Mouse (Mus musculus) cerebellum, postnatal 4 days (tissue): ENCODE data around the gene Zfp870.

Source experiments
- DNase-seq, 2 experiments: peaks; one replicate each; pipeline ENCODE4 v3.0.0; 2022; ENCODE audit warnings: low spot score in 2 of 2, mixed read lengths in 1 of 2

The Zfp870 gene

DNA sequence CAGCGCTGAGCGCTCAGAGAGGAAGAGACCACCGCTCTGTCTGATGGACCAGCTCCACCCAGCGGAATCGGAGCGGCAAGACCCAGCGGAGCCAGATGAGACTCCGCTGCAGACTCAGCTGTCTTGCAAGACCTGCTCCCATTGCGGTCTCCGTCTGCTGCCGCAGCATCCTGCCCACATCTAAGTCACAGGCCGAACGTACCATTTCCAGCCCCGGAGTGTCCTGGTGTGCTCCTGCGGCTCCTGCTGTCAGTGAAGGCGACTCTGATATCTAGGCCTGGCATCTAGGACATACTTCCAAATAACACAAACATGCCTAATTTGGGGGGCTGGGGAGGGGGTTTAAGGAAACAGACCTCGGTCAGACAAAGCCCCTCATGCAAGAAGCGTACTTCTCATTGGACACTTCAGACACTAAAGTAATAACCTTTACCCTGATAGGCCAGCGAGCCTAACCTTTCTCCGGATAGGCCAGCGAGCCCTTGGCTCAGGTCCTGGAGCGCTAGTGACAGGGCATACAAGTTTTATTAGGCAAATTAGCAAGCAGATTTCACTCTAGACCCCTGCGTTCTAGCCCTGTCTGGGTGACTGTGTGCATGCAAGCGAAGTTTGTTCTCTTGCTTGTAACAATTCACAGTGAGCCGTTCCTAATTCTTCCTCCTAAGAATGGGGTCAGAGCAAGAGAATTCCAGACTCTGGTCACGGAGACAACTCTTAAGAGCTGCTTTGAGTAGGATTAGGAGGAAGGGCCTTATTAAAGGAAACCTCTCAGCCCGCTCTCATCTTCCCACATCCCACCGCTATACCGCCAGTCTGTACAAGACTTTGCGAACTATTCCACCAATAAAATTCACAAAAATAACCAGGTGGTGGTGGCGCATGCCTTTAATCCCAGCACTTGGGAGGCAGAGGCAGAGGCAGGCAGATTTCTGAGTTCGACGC is at the start of gene Zfp870:
Zfp870 (minus strand) TSS at position 404 of the 942 bp plus-strand sequence.
- peak; percentile 51 to 87 for DNase-seq

DNA sequence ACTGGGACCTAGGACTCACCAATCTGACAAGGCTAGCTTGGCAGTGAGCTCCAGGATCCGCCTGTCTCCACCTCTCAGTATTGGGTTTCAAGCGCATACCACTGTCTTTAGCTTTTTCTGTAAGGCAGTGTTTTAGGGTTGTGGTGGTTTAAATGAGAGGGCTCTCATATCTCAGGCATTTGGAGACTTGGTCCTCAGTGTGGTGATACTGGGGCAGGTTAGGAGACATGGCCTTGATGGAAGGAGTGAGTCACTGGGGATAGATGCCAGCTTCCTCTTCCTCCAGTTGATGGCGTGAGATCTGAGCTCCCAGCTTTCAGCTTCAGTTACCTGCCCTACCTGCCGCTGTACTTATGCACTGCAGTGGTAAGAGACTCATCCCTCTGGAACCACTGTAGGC is 48.4 kb upstream of the Zfp870 start:
- DNase-seq, result no peak

DNA sequence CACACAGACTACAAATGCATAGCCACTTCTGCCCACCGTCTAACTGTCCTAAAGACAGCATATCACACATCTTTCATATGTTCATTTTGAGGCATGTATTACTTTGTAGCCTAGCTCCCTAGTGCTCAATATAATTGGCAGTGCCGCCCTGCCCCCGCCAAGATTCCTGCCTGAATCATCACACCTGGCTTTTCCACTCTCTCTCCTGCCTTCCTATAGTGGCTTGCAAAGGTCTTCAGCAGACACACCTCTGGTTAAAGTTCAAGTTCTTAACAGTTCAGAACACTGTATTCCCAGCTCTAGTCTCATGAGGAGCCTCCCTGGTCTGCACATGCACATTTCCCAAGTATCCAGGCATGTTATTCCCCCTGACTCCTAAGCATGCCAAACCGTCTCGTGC is 36.4 kb upstream of the Zfp870 start:
- DNase-seq, result no peak

DNA sequence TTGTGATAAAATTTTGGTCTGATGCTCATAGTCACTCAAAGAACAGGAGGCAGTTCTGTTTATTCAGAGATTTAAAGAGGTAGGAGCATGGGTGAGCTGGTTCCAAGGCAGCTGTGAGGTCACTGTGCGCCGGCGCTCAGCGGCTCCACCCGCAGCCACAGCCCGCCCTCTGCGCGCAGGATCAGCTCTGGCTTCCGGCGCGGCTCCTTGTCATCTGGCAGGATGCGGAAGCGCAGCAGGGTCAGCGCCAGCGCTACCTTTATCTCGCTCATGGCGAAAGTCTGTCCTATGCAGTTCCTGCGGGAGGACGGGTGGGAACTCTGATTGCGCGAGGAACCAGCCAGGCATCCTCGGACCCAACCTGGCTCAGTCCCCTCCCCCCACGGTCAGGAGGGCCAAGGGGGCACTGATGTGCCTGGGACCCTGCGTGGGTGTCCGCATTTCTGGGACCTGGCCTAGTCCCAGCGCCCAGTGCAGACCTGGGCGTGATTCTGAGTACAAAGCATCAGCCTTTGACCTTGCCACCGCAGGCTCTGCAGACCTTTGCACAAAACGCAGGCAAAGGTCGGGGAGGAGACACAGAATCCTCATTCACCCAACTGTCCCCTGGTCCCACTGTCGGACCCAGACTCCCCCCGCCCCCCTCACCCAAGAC is 33.3 kb upstream of the Zfp870 start:
- DNase-seq, result peak; percentile 46 to 62

DNA sequence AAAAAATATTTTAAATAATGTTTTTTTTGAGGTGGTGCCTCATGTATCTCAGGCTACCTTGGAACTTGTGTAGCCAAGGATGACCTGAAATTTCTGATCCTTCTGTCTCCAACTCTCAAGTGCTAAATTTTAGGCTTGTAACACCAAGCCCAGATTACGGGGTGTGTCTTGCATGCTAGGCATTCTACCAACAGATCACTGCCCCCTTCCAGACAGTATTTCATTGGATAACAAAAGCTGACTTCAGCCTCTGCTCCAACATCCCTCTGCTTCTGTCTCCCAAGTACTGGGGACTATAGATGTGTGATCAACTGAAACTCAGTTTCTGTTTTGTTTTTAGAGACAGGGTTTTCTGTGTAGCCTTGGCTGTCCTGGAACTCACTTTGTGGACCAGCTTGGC is 32.2 kb upstream of the Zfp870 start:
- no peak for DNase-seq

DNA sequence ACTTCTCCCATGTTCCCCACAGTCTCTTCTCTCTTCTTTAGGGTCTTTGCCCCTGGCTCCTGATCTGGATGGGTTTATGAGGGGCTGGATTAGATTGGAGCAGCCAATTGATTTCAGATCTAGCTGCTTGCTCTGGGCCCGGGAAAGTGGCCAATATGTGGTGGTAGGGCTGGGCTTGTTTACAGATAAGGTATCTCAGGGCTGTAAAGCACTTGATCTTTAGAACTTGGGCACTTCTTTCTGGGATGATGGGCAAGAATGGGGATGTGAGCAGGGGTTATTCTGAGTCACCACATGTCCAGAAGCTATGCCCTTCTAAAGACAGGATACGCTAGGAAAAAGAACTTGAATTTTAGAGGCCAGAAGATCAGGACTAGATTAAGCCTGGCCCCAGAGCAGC is 27.7 kb upstream of the Zfp870 start:
- DNase-seq, result no peak

DNA sequence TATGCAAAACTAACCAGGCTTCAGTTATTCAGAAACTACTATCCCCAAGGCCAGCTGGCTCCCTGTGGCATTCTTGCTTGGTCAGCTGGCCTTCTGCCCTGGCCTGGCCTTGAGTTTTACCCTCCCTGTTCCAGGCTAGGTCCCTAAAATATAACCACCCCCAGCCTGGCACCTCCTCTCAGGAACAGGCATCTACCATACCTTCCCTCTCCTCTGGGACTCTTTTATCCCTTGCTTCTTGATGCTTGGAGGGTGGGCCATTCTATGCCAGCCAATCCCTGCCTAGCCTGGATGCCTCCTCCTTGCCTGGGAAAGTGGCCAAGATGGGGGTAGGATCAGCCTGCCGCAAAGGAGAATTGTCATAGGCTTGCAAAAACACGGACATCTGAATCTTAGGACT is 25.7 kb upstream of the Zfp870 start, which contains the start of gene Cyp4f14:
Cyp4f14 (minus strand) TSS at position 212 of the 400 bp plus-strand sequence.
- DNase-seq, result peak in 1 of 2 experiments; percentile 15

DNA sequence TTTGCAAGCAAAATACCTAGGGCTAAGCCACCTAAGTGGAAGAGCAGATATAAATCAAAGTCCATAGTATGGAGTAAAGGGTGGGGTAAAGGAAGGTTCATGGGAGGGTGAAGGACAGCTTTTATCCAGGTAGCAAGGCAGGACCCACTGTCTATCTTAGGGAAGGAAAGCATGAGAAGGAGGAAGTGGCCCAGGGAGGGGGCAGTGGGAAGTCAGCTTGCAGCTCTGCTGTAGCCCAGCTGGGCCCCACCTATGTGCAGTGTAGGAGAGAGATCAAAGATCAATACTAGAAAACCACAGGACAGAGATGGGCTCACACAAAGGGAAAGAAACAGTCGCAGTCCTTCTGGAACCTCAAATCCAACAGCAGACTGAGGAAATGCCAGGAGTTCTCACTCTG is 24.6 kb upstream of the Zfp870 start:
- DNase-seq, result no peak

DNA sequence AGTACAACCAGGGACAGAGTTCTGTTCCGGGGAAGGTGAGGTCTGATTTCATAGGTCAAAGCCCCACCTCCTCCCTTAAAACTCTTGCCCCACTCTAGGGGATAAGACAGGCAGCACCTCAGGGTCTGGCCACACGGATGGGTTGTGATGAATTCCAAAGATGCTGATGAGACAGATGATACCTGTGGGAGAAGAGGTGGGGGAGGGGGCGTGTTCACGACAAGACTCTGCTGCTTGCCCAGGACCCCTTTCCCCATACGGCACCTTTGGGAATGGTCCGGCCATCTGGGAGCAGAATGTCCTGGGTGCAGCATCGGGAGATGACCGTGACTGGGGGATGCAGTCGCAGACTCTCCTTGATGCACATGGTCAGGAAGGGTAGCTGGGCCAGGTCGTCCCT is 14.7 kb upstream of the Zfp870 start:
- DNase-seq, result no peak

DNA sequence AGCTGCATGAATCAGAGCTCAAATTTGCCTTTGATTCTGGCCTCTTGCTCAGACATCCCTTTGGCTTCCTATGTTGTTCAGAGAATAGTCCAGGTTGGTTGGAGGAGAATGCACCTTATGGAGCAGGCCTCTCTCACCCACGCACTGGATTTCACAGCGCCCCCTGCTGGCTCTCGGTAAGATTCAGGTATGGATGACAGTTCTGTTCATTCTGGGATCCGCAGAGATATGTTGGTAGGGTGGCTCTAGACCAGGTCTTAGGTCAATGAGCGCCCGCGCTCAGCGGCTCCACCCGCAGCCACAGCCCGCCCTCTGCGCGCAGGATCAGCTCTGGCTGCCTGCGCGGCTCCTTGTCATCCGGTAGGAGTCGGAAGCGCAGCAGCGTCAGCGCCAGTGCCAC is 13.8 kb upstream of the Zfp870 start:
- DNase-seq, result peak; percentile 37 to 48

DNA sequence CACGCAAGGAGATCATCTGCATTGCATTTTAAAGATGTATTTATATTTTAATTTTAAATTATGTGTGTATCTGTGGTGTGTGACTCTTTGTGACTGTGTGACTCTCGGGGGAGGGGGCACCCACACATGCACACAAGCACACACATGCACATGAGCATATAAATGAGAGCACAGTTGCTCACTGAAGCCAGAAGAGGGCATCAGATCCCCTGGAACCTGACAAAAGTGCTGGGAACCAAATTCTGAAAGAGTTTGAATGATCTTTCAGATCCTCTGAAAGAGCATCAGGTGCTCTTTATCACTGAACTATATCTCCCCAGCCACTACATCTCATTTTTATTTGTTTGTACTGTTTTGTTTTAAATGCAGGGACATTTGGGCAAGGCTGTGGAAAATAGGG is 13.0 kb upstream of the Zfp870 start:
- DNase-seq, result no peak

DNA sequence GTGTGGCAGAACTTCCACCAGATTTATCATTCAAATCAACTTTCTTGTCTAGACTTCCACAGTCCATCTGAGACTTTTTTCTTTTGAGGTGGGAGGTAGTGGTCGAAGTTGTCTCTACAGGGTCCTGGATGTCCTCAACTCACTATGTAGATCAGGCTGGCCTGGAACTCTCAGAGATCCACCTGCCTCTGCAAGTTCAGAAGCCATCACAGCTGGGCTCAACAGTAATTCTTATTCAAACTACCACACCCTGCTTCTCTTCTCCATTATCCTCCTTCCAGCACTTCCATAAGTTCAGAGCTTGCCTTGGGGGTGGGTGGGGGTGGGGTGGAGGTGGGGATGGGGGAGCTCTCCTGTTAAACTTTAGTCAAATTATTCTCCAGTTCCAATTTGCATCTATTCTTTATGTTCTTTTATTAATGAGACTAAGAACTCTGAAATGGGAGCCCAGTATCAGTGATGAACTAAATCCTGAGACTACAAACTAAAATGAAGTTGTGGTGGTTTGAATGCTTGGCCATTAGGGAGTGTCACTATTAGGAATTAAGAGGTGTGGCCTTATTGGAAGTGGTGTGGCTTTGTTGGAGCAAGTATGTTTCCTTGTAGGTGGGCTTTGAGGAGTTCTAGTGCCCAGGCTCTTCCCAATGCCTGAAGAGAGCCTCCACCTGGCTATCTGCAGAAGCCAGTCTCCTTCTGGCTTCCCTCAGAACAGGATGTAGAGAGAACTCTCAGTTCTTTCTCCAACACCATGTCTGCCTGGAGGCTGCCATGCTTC is 10.5 kb upstream of the Zfp870 start:
- no peak for DNase-seq

DNA sequence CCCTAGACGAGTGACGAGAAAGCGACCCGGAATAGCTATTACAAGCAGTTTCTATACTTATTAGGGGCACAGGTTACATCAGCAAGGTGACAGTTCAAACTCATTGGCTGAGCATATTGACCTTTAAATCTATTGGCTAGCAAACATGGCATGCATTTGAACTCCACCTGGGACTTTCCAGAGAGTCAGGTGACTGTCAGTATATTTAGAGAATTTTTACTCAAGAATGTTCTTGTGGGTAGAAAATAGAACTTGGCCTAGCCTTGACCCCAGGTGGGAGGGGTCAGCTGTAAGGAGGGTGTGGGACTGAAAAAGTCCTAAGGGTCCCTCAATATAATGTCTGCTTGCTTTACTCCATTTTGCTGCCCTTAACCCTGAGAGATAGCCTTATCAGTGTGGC is 4.0 kb upstream of the Zfp870 start:
- DNase-seq, result no peak

DNA sequence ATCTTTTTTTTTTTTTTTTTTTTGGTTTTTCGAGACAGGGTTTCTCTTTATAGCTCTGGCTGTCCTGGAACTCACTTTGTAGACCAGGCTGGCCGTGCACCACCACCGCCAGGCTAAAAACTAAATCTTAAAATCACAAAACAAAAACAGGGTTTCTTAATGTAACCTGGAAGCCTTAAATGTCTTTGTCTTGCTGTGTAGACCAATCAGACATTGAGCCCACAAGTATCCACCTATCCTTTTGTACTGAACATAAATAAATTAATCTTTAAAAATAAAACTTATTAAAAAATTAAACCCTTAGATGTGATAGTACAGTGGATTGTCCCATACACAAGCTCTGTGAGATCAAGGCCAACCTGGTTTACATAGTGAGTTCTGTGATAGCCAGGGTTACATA is 2.5 kb upstream of the Zfp870 start:
- no peak for DNase-seq

DNA sequence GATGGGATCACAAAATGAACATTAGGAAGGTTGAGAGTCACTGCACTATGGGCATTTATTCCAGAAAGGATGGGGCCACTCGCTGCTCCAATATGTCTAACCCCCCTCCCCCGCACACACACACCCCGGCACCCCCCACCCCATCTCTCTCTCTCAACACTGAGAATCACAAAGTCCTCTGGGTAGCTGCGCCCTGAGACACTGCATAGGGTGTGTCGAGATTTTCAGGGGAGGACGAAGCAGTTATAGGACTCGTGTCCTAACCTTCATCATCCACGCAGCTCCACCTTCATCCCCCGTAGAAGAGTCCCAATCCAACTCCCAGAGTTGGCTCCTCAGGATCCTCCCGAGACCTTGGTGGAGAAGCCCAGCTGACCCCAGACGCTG is 597 bp downstream of the Zfp870 start:
- no peak for DNase-seq

DNA sequence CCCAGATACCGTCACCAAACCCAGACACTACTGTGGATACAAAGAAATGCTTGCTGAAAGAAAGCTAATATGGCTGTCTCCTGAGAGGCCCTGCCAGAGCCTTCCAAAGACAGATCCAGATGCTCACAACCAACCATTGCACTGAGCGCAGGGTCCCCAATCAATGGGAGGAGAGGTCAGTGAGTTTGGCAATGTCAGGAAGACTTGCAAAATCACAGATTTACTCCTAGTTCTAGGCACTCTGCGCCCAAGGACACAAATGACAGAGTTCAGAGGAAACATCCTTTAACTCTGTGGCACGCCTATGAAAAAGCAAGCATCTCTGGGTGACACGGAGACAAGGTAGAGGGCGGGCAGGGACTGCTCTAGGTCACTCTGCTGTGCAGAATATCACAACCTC is 1.8 kb downstream of the Zfp870 start:
- no peak for DNase-seq

DNA sequence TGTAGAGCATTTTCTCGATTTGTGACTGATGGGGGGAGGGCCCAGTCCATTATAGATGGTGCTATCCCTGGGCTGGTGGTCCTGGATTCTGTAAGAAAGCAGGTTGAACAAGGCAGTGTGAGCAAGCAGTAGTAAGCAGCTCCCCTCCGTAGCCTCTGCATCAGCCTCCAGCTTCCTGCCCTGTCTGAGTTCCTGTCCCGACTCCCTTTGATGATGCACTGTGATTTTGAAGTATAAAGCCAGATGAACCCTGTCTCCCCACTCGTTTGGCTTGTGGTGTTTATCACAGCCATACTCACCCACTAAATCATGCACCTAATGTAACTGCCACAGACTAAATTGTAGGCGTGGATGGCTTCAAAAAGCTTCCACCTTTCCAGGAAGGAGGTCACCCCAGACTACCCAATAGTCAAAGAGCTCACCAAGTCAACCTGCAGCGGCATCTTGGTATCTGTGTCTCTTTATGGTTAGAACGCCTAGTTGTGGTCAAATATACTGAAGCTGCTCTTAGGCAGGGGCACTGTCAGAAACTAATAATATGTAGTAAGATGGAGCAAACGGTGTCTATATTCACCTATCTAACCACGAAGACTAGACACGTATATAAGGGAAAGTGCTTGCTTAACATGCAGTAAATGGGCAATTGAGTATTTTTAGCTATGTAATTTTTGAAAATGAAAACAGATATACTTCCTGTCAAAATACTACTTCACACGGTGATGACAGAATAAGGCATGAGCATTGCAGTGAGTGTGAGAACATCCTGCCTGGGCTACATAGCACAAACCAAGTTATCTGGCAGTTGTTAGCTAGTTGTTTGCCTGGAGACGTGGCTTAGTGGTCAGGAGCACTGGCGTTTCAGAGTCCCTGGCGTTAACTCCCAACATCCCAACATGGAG is 10.9 kb downstream of the Zfp870 start:
- DNase-seq, result no peak

DNA sequence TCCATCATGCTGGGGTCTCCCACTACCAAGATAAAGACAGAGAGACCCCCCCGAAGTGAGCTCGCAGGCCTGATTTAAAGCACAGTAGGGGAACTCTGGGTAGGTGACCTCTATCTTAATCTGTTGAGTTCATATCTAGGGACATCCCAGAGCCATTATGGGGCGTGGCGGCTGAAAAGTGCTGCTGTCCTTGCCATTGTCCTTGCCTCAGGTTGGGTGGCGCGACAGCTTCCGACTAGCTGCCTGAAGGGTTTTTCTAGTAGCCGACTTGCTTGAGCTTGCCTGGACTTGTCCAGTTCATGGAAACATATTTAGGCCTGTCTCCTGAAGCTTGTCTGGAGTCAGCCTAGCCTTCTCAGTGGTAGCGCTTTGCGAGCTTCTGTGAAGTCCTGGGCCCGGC is 12.7 kb downstream of the Zfp870 start:
- no peak for DNase-seq

DNA sequence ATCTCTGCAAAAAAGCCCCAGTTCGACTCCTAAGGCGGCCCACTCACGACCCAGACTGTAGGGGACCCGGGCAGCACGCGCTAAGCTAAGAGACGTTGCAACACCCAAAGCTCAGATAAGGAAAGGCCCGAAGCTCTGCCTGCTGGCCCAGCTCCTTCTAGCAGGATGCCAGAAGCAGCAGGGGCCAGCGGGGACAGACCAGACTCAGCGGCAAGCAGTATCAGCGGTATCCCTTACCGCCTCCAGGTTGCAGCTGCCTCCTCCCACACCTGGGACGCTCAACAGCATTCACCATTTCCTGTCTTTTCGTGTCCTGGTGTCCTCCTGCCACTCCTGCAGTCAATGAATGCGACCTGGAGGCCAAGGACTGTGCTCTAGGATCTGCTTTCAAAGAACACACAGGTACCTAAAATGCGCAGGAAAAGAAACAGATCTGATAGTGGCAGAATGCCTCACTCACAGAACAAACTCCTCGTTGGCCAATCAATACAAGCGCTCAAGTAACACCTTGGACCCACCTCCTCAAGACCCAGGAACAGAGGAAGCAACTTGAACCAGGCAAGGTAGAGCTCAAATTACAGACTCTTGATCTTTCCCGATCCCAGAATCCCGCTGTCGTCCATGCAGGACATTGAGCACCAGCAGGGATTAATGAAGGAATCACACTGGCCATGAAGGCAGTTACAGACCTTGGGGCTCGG is 13.8 kb downstream of the Zfp870 start:
- DNase-seq, result no peak

DNA sequence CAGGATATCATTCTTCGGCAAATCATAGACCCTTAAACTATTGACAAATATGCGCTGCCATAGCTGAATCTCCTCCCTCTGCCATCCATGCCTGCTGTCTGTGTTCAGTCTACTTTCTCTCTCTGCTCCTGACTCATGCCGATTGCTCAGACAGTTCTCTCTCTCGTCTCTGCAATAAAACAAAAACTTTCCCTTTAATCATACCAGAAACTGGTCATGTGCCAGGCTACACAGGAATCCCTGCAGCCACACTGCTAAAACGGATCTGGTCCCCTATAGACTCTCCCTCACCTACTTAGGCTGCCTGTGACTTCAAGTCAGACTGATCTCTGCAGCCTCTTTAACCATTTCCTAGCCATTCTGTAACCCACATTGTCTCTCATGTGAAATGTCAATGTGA is 18.7 kb downstream of the Zfp870 start:
- DNase-seq, result no peak

DNA sequence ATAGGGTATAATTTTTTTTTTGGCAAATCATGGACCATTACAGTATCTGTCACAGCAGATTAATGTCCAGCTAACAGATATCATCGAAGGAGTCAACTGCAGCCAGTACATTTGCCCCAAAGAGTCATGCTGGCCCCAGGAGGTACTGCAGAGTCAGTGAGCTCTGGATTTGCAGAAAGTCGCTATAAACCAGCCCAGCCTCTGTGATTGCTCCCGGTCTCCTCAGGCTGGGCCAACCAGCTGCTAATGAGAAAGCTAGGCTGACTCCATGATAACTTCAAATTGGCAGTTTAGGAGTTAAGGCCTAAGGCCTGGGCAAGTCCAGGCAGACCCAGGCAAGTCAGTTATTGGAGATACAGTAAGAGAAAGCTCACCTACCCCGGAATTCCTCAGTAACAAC is 19.4 kb downstream of the Zfp870 start:
- no peak for DNase-seq
